ENCODE assay signal across 7 mouse cellular contexts in genomic region chr11:101813259-101813658, GRCm38 (mm10). TPM values are rescaled to one million over a fixed set of nuclear protein-coding genes. Genes with fewer than 3 reads are reported as not detected.
DNase-seq lines count a peak whose midpoint lies in the region; ATAC-seq and TF ChIP-seq lines count a peak whose summit lies in the region.

No protein-coding gene starts in this region.

- TF ChIP-seq POLR2A in ES-Bruce4 (IDR thresholded peaks at IDR 0.05; ENCODE audit: insufficient read depth, low read length), result no peak

- no peaks in the 10 kb centered on the region for H3K27me3 ChIP-seq in ES-Bruce4 (ENCODE audit: control insufficient read depth, insufficient read depth, low read length, poor library complexity, severe bottlenecking)
- peaks cover 4% of the 10 kb centered on the region; the same call in 1 of the 2 replicates for H3K27me3 ChIP-seq in heart, postnatal 0 days (ENCODE audit: control insufficient read depth, insufficient read depth, low read length)
- H3K27me3 ChIP-seq in megakaryocyte, embryonic 14.5 days (replicated peaks), result peaks cover 77% of the 10 kb centered on the region

- no peak for TF ChIP-seq EP300 in ES-Bruce4 (IDR thresholded peaks at IDR 0.05; ENCODE audit: insufficient read depth, low read depth, low read length)
- no peak for TF ChIP-seq EP300 in heart, postnatal 0 days (IDR thresholded peaks at IDR 0.05; ENCODE audit: low read depth)

- H3K4me1 ChIP-seq in ES-Bruce4 (ENCODE audit: control insufficient read depth, insufficient read depth, low read length), result no peaks in the 10 kb centered on the region
- no peaks in the 10 kb centered on the region for H3K4me1 ChIP-seq in heart, postnatal 0 days (ENCODE audit: control insufficient read depth, insufficient read depth)
- H3K4me1 ChIP-seq in megakaryocyte, embryonic 14.5 days, result peaks cover 14% of the 10 kb centered on the region

- DNase-seq in adrenal gland, adult 18-20 months (ENCODE audit: low spot score in 2 of 2), result peak; percentile 75 to 83
- peak; percentile 65 for DNase-seq in embryo, embryonic 11.5 days (ENCODE audit: low read depth, low spot score)
- peak; percentile 72 for DNase-seq in heart, postnatal 0 days (ENCODE audit: low spot score)
- DNase-seq in layer of hippocampus, postnatal 36 days, result peak; percentile 81 to 85
- DNase-seq in spleen, adult 12 weeks (ENCODE audit: low spot score), result peak; percentile 54

- H3K9ac ChIP-seq in ES-Bruce4 (ENCODE audit: low read depth, poor library complexity, severe bottlenecking), result no peak overlapping the region
- no peak overlapping the region for H3K9ac ChIP-seq in heart, postnatal 0 days (replicated peaks; ENCODE audit: low read depth, low read length)

- H3K36me3 ChIP-seq in ES-Bruce4 (ENCODE audit: control insufficient read depth, insufficient read depth, low read length, poor library complexity, severe bottlenecking), result no peaks in the 10 kb centered on the region
- H3K36me3 ChIP-seq in heart, postnatal 0 days (replicated peaks; ENCODE audit: control insufficient read depth, insufficient read depth, low read length), result no peaks in the 10 kb centered on the region
- no peaks in the 10 kb centered on the region for H3K36me3 ChIP-seq in megakaryocyte, embryonic 14.5 days (replicated peaks; ENCODE audit: low read length)

- TF ChIP-seq CTCF in ES-Bruce4 (IDR thresholded peaks at IDR 0.05; ENCODE audit: low read depth, low read length), result peak; percentile 92
- peak; percentile 97 for TF ChIP-seq CTCF in heart, postnatal 0 days (IDR thresholded peaks at IDR 0.05; ENCODE audit: low read depth)

- no peak overlapping the region for H3K27ac ChIP-seq in ES-Bruce4 (ENCODE audit: insufficient read depth, low read length)
- no peak overlapping the region for H3K27ac ChIP-seq in heart, postnatal 0 days (ENCODE audit: low read depth)

- no peak for ATAC-seq in heart, postnatal 0 days (ENCODE audit: insufficient read depth, low read depth)

- WGBS in heart, postnatal 0 days, result 1% methylated on average over 7 of the region's 7 CpGs

- no peak overlapping the region for H3K4me3 ChIP-seq in ES-Bruce4 (ENCODE audit: low read depth, low read length)
- H3K4me3 ChIP-seq in heart, postnatal 0 days (ENCODE audit: low read depth, low read length), result no peak overlapping the region
- peak overlapping the region; percentile 82 for H3K4me3 ChIP-seq in megakaryocyte, embryonic 14.5 days (replicated peaks)

- no peaks in the 10 kb centered on the region for H3K9me3 ChIP-seq in ES-Bruce4 (replicated peaks; ENCODE audit: control insufficient read depth, insufficient read depth, low read length, poor library complexity, severe bottlenecking)
- H3K9me3 ChIP-seq in heart, postnatal 0 days (replicated peaks; ENCODE audit: control insufficient read depth, low read length), result no peaks in the 10 kb centered on the region
- H3K9me3 ChIP-seq in megakaryocyte, embryonic 14.5 days, result peaks cover 5% of the 10 kb centered on the region

- H3K4me2 ChIP-seq in heart, postnatal 0 days (ENCODE audit: low read depth, low read length), result no peak overlapping the region

RNA-seq across cellular contexts. Expression of gene Etv4, which starts 28.1 kb away (rescaled TPM):
- polyA plus RNA-seq in ES-Bruce4 (2011; ENCODE audit: insufficient read depth, insufficient read length, low read depth, missing spikeins), result 28.9 and 30.3 TPM in 2 replicates
- 1 to 10 TPM in 1 of 2 experiments, under 1 TPM in 1; 0.77 to 2.0 TPM for total RNA-seq in adrenal gland, adult 18-20 months (2021)
- 5.2 and 7.5 TPM in 2 replicates for total RNA-seq in heart, postnatal 0 days (2014; rRNA removed; ENCODE audit: low replicate concordance)
- polyA plus RNA-seq in heart, postnatal 0 days (2015; fragmentation: Nextera tagmentation; extraction: Ambion mirVana), result 2.2 and 2.4 TPM in 2 replicates
- 10 to 100 TPM; 15.1 to 16.3 TPM for total RNA-seq in layer of hippocampus, postnatal 36 days (2021)
- 12.0 and 22.5 TPM in 2 replicates for polyA plus RNA-seq in megakaryocyte, embryonic 14.5 days (2012; ENCODE audit: insufficient read depth, low replicate concordance)
